In the genomic region with DNA sequence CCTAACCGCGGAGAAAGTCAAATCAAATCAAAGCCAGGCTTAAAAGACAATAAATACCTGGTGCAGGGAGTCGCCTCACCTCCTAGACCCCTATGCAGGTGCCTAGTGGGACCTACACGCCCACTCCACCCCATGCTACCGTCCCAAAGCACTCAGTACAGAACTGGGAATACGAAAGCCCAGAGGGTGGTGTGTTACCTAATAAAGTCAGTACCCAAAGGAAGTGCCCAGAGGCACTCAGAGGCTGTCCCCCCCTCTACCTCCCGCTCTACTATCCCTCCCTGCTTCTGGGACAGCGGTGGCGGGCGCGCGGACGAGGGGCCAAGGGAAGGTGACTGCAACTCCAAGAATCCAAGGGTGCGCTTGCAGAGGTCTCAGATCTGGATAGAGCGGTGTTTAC, we compare ENCODE assay signal across 9 mouse cellular contexts. TPM values are rescaled to one million over a fixed set of nuclear protein-coding genes. Genes with fewer than 3 reads are reported as not detected.
DNase-seq lines count a peak whose midpoint lies in the region; ATAC-seq and TF ChIP-seq lines count a peak whose summit lies in the region.
"Had no signal": no experiment of that assay in that cellular context is flagged by ENCODE, and none has a peak within 500 bp of the region (broad histone marks: within the 10 kb centered on the region; RNA-seq: fewer than 3 reads in every experiment).

No protein-coding gene starts in this region.

- peak overlapping the region; percentile 43 for H3K4me3 ChIP-seq in kidney, postnatal 0 days (replicated peaks; ENCODE audit: low read depth, low read length)
- peak overlapping the region; percentile 83 for H3K4me3 ChIP-seq in forebrain, embryonic 10.5 days
- peak overlapping the region; percentile 72 for H3K4me3 ChIP-seq in limb, embryonic 10.5 days
- peak overlapping the region; percentile 58 for H3K4me3 ChIP-seq in neural tube, embryonic 12.5 days

- no peak for TF ChIP-seq CTCF in kidney, postnatal 0 days (IDR thresholded peaks at IDR 0.05; ENCODE audit: low read depth)

- H3K36me3 ChIP-seq in kidney, postnatal 0 days (ENCODE audit: insufficient read depth, low read length): no peaks in the 10 kb centered on the region
- no peaks in the 10 kb centered on the region for H3K36me3 ChIP-seq in forebrain, embryonic 10.5 days (replicated peaks)
- no peaks in the 10 kb centered on the region for H3K36me3 ChIP-seq in limb, embryonic 10.5 days
- no peaks in the 10 kb centered on the region for H3K36me3 ChIP-seq in neural tube, embryonic 12.5 days

- 3% methylated on average over 15 of the region's 15 CpGs for WGBS in kidney, postnatal 0 days
- WGBS in forebrain, embryonic 10.5 days: 2% methylated on average over 15 of the region's 15 CpGs
- 2% methylated on average over 15 of the region's 15 CpGs for WGBS in limb, embryonic 10.5 days
- WGBS in neural tube, embryonic 12.5 days: under 1% methylated on average over 15 of the region's 15 CpGs

- DNase-seq in kidney, postnatal 0 days (ENCODE audit: low spot score): no peak
- DNase-seq in kidney, postnatal 36 days: no peak
- no peak for DNase-seq in forebrain, embryonic 10.5 days (ENCODE audit: extremely low spot score, low spot score)
- no peak for DNase-seq in limb, embryonic 10.5 days (ENCODE audit: low spot score)
- DNase-seq in urinary bladder, postnatal 10 days (ENCODE audit: low spot score): no peak
- no peak for DNase-seq in layer of hippocampus, adult 8-10 months (ENCODE audit: low spot score in 2 of 2)
- no peak for DNase-seq in layer of hippocampus, postnatal 10 days (ENCODE audit: low spot score in 2 of 2)

- H3K27ac ChIP-seq in kidney, postnatal 0 days: no peak overlapping the region
- H3K27ac ChIP-seq in forebrain, embryonic 10.5 days: 0 out of 2 replicates have a peak overlapping the region, but pooled peaks have one; percentile 48
- H3K27ac ChIP-seq in limb, embryonic 10.5 days: no peak overlapping the region
- H3K27ac ChIP-seq in neural tube, embryonic 12.5 days: no peak overlapping the region

- ATAC-seq in kidney, postnatal 0 days (replicated peaks; ENCODE audit: low FRiP score, low read depth): 0 out of 2 replicates have a peak, but pooled peaks have one; percentile 11
- peak; percentile 39 for ATAC-seq in neural tube, embryonic 12.5 days (ENCODE audit: low FRiP score, low read depth)
- ATAC-seq: inflammation-experienced regulatory T-cells, adult 6 months had no signal

- H3K9me3 ChIP-seq in kidney, postnatal 0 days (replicated peaks; ENCODE audit: low read length): no peaks in the 10 kb centered on the region
- no peaks in the 10 kb centered on the region for H3K9me3 ChIP-seq in forebrain, embryonic 10.5 days
- no peaks in the 10 kb centered on the region for H3K9me3 ChIP-seq in limb, embryonic 10.5 days (replicated peaks)
- no peaks in the 10 kb centered on the region for H3K9me3 ChIP-seq in neural tube, embryonic 12.5 days

- peak overlapping the region; percentile 67 for H3K4me2 ChIP-seq in kidney, postnatal 0 days (ENCODE audit: low read length)
- peak overlapping the region; percentile 98 for H3K4me2 ChIP-seq in neural tube, embryonic 12.5 days (replicated peaks)

- H3K4me1 ChIP-seq in kidney, postnatal 0 days (replicated peaks; ENCODE audit: insufficient read depth, low read length): peaks cover 14% of the 10 kb centered on the region; the same call in 1 of the 2 replicates
- H3K4me1 ChIP-seq in forebrain, embryonic 10.5 days: peaks cover 58% of the 10 kb centered on the region
- peaks cover 61% of the 10 kb centered on the region for H3K4me1 ChIP-seq in limb, embryonic 10.5 days
- H3K4me1 ChIP-seq in neural tube, embryonic 12.5 days: peaks cover 34% of the 10 kb centered on the region

- H3K9ac ChIP-seq in kidney, postnatal 0 days (ENCODE audit: low read depth, low read length): 0 out of 2 replicates have a peak overlapping the region, but pooled peaks have one; percentile 37
- H3K9ac ChIP-seq in neural tube, embryonic 12.5 days: no peak overlapping the region

- H3K27me3 ChIP-seq in kidney, postnatal 0 days (ENCODE audit: insufficient read depth, low read length): peaks cover 40% of the 10 kb centered on the region
- peaks cover 63% of the 10 kb centered on the region for H3K27me3 ChIP-seq in forebrain, embryonic 10.5 days (ENCODE audit: poor library complexity, severe bottlenecking)
- H3K27me3 ChIP-seq in limb, embryonic 10.5 days (ENCODE audit: low read depth, poor library complexity, severe bottlenecking): peaks cover 63% of the 10 kb centered on the region
- peaks cover 51% of the 10 kb centered on the region for H3K27me3 ChIP-seq in neural tube, embryonic 12.5 days (replicated peaks)

RNA-seq across cellular contexts. Expression of gene Megf6, which starts 0.5 kb away (rescaled TPM):
- polyA plus RNA-seq in kidney, postnatal 0 days (2015; fragmentation: Nextera tagmentation; extraction: Ambion mirVana): 5.0 and 5.8 TPM in 2 replicates
- polyA plus RNA-seq in forebrain, embryonic 10.5 days (2016; fragmentation: Nextera tagmentation; extraction: Ambion mirVana): 26.4 and 28.0 TPM in 2 replicates
- 33.6 and 43.5 TPM in 2 replicates for polyA plus RNA-seq in limb, embryonic 10.5 days (2016; fragmentation: Nextera tagmentation; extraction: Ambion mirVana)
- 17.7 and 18.8 TPM in 2 replicates for polyA plus RNA-seq in neural tube, embryonic 12.5 days (2016; fragmentation: Nextera tagmentation; extraction: Ambion mirVana)
- total RNA-seq in layer of hippocampus, adult 8-10 months (2022): 1 to 10 TPM; 5.3 to 7.2 (median 5.7) TPM
- 10 to 100 TPM; 11.4 to 11.6 TPM for total RNA-seq in layer of hippocampus, postnatal 10 days (2021)
- polyA plus RNA-seq: inflammation-experienced regulatory T-cells, adult 6 months had no signal

RNA-seq across cellular contexts. Expression of gene Tprgl, which starts 9.6 kb away (rescaled TPM):
- 154 and 172 TPM in 2 replicates for polyA plus RNA-seq in kidney, postnatal 0 days (2015; fragmentation: Nextera tagmentation; extraction: Ambion mirVana)
- 104 and 106 TPM in 2 replicates for polyA plus RNA-seq in forebrain, embryonic 10.5 days (2016; fragmentation: Nextera tagmentation; extraction: Ambion mirVana)
- 100 and 102 TPM in 2 replicates for polyA plus RNA-seq in limb, embryonic 10.5 days (2016; fragmentation: Nextera tagmentation; extraction: Ambion mirVana)
- 154 and 158 TPM in 2 replicates for polyA plus RNA-seq in neural tube, embryonic 12.5 days (2016; fragmentation: Nextera tagmentation; extraction: Ambion mirVana)
- 100 to 1,000 TPM; 159 to 183 (median 167) TPM for total RNA-seq in layer of hippocampus, adult 8-10 months (2022)
- 100 to 1,000 TPM; 135 to 141 TPM for total RNA-seq in layer of hippocampus, postnatal 10 days (2021)

RNA-seq across cellular contexts. Expression of gene Wrap73, which starts 27.8 kb away (rescaled TPM):
- 28.5 and 31.8 TPM in 2 replicates for polyA plus RNA-seq in kidney, postnatal 0 days (2015; fragmentation: Nextera tagmentation; extraction: Ambion mirVana)
- 47.5 and 50.3 TPM in 2 replicates for polyA plus RNA-seq in forebrain, embryonic 10.5 days (2016; fragmentation: Nextera tagmentation; extraction: Ambion mirVana)
- 43.8 and 49.0 TPM in 2 replicates for polyA plus RNA-seq in limb, embryonic 10.5 days (2016; fragmentation: Nextera tagmentation; extraction: Ambion mirVana)
- polyA plus RNA-seq in neural tube, embryonic 12.5 days (2016; fragmentation: Nextera tagmentation; extraction: Ambion mirVana): 44.6 and 46.6 TPM in 2 replicates
- 10 to 100 TPM; 30.2 to 36.3 (median 32.5) TPM for total RNA-seq in layer of hippocampus, adult 8-10 months (2022)
- 10 to 100 TPM; 27.3 to 33.0 TPM for total RNA-seq in layer of hippocampus, postnatal 10 days (2021)

RNA-seq across cellular contexts. Expression of gene Trp73, which starts 30.0 kb away (rescaled TPM):
- polyA plus RNA-seq in kidney, postnatal 0 days (2015; fragmentation: Nextera tagmentation; extraction: Ambion mirVana): 0.25 and 0.26 TPM in 2 replicates
- polyA plus RNA-seq in forebrain, embryonic 10.5 days (2016; fragmentation: Nextera tagmentation; extraction: Ambion mirVana): 1.9 and 4.5 TPM in 2 replicates
- polyA plus RNA-seq in limb, embryonic 10.5 days (2016; fragmentation: Nextera tagmentation; extraction: Ambion mirVana): 0.30 and 0.80 TPM in 2 replicates
- polyA plus RNA-seq in neural tube, embryonic 12.5 days (2016; fragmentation: Nextera tagmentation; extraction: Ambion mirVana): 0.15 and 0.50 TPM in 2 replicates
- 1 to 10 TPM; 1.8 to 2.9 (median 2.3) TPM for total RNA-seq in layer of hippocampus, adult 8-10 months (2022)
- 1 to 10 TPM; 4.7 to 5.2 TPM for total RNA-seq in layer of hippocampus, postnatal 10 days (2021)
